21 mouse cellular contexts compared by ENCODE assay signal in genomic region chr7:63943946-63944345, GRCm38 (mm10). TPM values are rescaled to one million over a fixed set of nuclear protein-coding genes. Genes with fewer than 3 reads are reported as not detected.
A peak's percentile ranks its signal among the peaks of the same experiment; 100 is the strongest.
DNase-seq lines count a peak whose midpoint lies in the region; TF ChIP-seq lines count a peak whose summit lies in the region.
"Had no signal": no experiment of that assay in that cellular context is flagged by ENCODE, and none has a peak within 500 bp of the region (broad histone marks: within the 10 kb centered on the region; RNA-seq: fewer than 3 reads in every experiment).

No protein-coding gene starts in this region.

- no peak for TF ChIP-seq CTCF in layer of hippocampus, adult 2 months (conservative IDR thresholded peaks at IDR 0.05)

- DNase-seq in layer of hippocampus, adult 2 months (ENCODE audit: low spot score in 2 of 2), result no peak
- DNase-seq in layer of hippocampus, adult 9-11 months, result no peak
- peak; percentile 51 for DNase-seq in CD4-positive, CD25-positive, alpha-beta regulatory T cell, adult 2 months (ENCODE audit: low read depth, low spot score)
- DNase-seq in induced T-regulatory cell, adult 2 months (ENCODE audit: low read depth), result peak; percentile 58
- DNase-seq in B cell, adult 2 months, result no peak
- no peak for DNase-seq in cerebellum, adult 9-11 months
- DNase-seq: adrenal gland, postnatal 10 days; cerebellum, adult 11 months; cerebellum, adult 9-10 months; cerebellum, postnatal 36 days; gastrocnemius, postnatal 10 days; heart, adult 2 months; heart, postnatal 36 days; kidney, adult 11 months had no signal

- H3K4me3 ChIP-seq in layer of hippocampus, adult 2 months, result no peak overlapping the region
- H3K4me3 ChIP-seq: embryonic facial prominence, embryonic 13.5 days; forebrain, embryonic 12.5 days; heart, adult 2 months; heart, embryonic 12.5 days; hindbrain, embryonic 15.5 days had no signal

- peak overlapping the region; percentile 44; the same call in 1 of the 2 replicates for H3K27ac ChIP-seq in layer of hippocampus, adult 2 months
- H3K27ac ChIP-seq: embryonic facial prominence, embryonic 13.5 days; forebrain, embryonic 12.5 days; heart, adult 2 months; hindbrain, embryonic 15.5 days had no signal

RNA-seq across cellular contexts. Expression of gene Klf13, which starts 5.2 kb away (rescaled TPM):
- total RNA-seq in layer of hippocampus, adult 2 months (2021), result 100 to 1,000 TPM; 200 to 216 TPM

RNA-seq across cellular contexts. Expression of gene E030018B13Rik, which starts 27.3 kb away (rescaled TPM):
- total RNA-seq in layer of hippocampus, adult 2 months (2021), result not detected
- total RNA-seq: adrenal gland, postnatal 10 days; adrenal gland, postnatal 4 days; G1E; gastrocnemius, postnatal 10 days; gastrocnemius, postnatal 4 days; heart, adult 2 months; heart, postnatal 36 days had no signal

Comparison
In these comparisons a context has a peak if more than half of its experiments do, and no peak if none do; other contexts are left out.
1. DNase-seq: peak in CD4-positive, CD25-positive, alpha-beta regulatory T cell, adult 2 months (single experiment) and induced T-regulatory cell, adult 2 months (single experiment); none in layer of hippocampus, adult 2 months (0 of 2), layer of hippocampus, adult 9-11 months (single experiment), B cell, adult 2 months (0 of 2) and cerebellum, adult 9-11 months (single experiment).